Mouse (Mus musculus) CH12F3 (cell line): Measurements from ENCODE around the gene Stkld1.

Experiments
- in situ Hi-C: fragments of 300-500 bp; cut with MboI; formaldehyde crosslinking; loops from 2 replicates; pipeline ENCODE4 v1.14.3; 2020; ENCODE audit warnings: low sequenced_read_pairs

The Stkld1 gene

DNA sequence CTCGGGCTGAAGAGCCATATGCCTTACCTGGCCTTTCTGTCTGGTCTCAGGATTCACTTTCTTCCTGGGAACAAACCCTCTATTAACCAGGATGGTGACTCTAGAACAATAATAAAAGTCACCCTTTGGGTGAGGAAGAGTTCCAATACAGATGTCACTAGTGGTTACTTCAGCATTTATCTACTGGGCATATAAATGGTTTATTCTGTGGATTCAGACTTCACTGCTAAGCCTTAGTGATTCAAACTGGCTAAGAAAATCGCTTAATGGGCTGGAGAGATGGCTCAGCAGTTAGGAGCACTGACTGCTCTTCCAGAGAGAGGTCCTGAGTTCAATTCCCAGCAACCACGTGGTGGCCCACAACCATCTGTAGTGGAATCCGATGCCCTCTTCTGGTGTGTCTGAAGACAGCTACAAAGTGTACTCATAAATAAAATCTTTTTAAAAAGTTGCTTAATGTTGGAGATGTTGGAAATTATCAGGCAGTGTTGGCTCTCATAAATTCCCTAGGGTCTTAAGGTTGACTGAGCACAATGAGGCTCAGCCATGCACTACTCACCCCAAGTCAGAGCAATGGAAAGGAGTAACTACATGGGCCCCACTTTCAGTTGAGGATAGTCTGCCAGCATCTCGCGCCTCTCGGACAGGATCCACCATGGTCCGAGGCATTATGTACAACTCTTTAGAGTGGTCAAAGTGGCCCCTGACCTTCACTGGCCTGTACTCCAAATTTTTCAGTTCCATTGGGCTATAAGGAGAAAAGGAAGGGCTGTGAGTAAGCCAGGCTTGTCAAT, 19.5 kb upstream of the Stkld1 start:
- in situ Hi-C loops: no loop called here

DNA sequence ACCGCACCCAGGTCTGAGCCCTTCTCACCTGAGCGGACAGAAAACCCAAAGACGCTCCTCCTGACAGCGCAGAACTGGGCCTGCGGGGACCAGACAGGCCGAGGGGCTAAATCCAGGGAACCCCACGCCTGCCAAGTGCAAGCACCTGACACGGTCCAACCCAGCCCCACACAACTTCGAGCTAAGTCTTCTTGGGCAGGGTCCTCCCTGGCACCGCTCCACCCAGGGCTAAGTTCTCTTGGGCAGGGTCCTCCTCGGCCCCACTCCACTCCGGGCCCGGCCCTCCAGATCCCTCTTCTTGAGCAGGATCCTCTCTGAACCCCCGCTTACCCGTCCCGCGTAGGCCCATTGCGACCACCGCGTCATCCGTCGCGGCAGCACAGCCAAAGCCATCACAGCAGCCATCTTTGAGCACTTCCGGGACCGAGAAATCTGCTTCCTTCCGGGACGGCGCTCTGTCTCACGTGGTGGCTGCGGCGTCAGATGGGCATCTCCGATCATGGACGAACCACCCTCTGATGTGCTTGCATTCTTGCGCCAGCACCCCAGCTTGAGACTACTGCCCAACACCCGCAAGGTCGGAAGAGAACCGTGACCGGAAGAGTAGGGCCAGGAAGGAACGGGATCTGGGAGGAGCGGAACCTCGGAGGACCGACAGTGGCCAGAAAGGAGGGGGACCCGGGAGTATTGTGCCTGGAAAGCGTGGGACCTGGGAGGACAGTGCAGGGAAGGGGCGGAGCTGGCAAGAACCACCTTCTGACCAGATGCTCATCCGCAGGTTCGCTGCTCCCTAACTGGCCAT, 17.7 kb upstream of the Stkld1 start, which contains the start of the genes Surf2 and Surf1:
Gene Surf2, plus strand, starts transcription at position 441 of the 802 bp plus-strand sequence.
Gene Surf1, minus strand, starts transcription at position 604 of the 802 bp plus-strand sequence.
- in situ Hi-C loops: no loop called here

DNA sequence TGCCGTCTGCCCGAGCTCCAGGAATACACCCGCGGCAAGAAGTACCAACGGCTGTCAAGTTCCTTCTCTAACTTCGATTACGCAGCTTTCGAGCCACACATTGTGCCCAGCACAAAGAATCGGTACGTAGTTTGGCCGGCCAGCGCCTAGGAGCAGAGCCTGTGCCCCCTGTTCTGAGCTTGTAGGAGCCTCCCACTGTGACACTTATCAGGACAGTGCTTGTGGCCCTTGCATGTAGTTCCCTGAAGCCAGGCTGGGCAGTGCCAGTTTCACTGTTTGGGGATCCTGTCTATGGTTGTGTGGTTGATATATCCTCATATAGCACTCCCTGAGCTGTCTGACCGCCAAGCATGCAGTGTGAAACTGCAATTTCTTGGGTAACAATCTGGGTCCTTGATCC, 17.1 kb upstream of the Stkld1 start:
- in situ Hi-C loops: no loop called here

- in situ Hi-C loops: no loop called here
Observed at GRCm38 (mm10) chr2:26919684-26920083, 14.2 kb upstream of the Stkld1 start.

- in situ Hi-C loops: no loop called here
Observed at GRCm38 (mm10) chr2:26920190-26920855, 13.5 kb upstream of the Stkld1 start.

DNA sequence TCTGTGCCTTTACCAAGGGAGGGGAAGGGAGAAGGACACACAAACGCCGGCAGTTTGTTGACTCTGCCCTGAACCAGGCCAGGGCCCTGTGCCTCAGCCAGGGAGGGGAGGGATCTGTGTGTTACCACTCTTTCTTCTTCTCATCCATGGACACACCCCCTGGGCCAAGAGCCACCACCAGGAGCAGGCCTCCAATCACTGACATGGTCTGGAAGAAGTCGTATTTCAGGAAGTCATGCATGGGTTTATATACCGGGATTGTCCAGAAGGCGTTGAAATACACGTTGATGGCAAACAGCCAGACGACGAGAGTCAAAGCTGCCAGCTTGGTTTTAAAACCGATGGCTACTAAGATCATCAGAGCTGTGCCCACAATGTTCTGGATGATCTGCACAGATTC, 12.1 kb upstream of the Stkld1 start:
- in situ Hi-C loops: no loop called here

DNA sequence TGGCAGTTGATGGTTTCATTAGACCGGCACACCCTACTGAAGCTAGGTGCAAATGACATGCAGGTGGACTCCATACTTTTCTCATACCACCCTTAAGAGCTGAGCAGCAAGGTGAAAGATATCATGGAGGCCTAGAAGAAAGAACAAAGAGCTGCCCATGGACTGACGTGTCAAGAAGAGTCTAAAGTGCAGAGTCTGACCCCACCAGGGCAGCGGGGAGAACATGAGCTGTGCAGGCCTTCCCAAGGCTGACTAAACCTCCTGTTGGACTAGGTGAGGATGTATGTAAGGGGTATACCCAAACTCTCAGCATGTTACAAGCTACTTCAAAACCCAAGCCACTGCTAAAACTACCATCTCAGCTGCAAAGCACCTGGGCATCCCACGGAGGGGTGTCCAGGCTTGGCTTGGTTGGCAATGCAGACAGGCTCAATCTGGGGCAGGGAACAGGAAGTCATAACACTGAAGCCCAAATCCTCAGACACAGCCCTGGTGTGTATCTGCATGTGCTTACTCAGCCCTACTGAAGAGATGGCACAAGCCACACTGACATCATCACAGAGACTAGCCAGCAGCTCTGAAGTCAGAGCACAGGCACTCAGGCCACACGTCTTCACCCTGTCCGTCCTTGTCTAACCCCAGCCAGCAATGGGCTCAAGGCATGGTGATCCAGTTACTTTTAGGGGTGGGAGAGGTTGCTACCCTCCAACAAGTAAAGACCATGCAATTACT, 5.9 kb upstream of the Stkld1 start:
- in situ Hi-C loops: no loop called here

DNA sequence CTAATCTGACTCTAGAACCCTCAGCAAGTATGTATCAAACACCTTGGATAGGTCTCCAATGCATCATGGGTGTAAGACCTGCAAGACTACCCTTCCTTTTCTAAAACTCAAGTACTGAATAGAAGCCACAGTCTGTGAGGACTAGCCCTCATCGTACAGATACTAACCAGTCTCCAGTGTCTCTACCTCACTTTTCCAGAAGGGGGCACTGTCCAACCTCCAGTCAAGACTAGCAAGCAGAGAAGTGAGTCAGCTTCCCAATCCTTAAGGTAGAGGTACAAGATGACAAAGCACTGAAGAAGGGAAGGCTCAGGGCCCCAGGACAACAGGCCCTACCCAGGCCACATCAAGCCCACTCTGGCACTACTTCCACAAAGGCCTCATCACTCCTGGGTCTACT, 3.5 kb upstream of the Stkld1 start:
- in situ Hi-C loops: no loop called here

GRCm38 (mm10) chr2:26932473-26933303, 1.2 kb upstream of the Stkld1 start:
- in situ Hi-C loops: no loop called here

GRCm38 (mm10) chr2:26935286-26935685, 1.4 kb downstream of the Stkld1 start:
- in situ Hi-C loops: no loop called here

GRCm38 (mm10) chr2:26936425-26936824, 2.6 kb downstream of the Stkld1 start:
- in situ Hi-C loops: no loop called here

DNA sequence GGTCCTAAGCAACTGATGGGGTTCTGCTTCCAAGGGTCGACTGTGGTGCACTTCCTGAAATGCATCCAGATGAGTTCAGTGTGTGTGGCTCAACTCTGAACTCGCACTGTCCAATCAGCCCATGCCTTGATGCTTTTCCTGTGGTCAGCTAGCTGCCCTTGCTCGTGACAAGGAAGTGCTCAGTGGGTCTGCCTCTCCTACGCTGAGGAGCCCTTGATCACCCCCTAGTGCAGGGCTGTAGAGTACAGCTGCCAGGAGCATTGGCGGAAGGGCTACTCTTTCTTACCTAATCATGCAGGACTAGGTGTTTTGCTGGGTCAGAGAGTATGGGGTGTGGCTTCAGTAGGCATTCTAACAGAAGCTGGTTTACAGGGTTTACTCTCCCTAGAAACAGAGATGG, 7.7 kb downstream of the Stkld1 start:
- in situ Hi-C loops: no loop called here

DNA sequence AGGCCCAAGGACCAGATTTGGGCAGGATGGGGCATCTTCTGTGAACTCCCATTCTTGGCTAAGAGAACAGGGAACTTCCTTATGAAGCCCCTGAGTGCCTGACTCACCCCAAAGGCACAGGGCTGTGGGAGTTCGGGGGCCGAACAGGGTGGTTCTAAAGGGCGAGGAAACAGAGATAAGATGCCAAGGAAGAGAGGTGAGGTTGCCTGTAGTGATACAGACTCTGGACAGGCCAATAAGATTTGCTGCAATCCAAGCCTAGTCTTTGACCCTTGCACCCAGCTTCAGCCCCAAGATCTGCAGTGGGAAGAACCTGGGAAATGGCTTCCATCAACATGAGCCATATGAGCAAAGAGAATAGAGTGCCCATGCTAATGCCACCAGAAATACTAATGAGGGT, 9.4 kb downstream of the Stkld1 start:
- in situ Hi-C loops: no loop called here

DNA sequence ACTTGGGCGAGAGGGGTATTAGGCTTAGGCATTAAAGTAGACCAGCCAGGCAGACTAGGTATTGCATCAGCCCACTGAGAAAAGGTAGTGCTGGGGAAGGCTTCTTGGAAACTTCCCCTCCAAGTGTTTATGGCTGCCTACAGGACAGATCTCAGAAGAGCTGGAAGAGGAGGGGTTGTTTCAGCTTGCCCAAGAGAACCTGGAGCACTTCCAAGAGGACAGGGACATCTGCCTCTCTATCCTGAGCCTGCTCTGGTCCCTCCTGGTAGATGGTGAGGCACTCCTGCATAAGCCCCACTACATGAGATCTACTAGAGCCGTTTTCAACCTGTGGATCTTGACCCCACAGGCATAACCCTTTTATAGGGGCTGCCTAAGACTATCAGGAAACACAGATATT, 16.6 kb downstream of the Stkld1 start:
- in situ Hi-C loops: no loop called here

GRCm38 (mm10) chr2:26951346-26951905, 17.6 kb downstream of the Stkld1 start:
- in situ Hi-C loops: no loop called here

- in situ Hi-C loops: no loop called here
Observed at GRCm38 (mm10) chr2:26952193-26952592, 18.3 kb downstream of the Stkld1 start.

- in situ Hi-C loops: no loop called here
Observed at GRCm38 (mm10) chr2:26952866-26953265, 19.0 kb downstream of the Stkld1 start.

- in situ Hi-C loops: no loop called here
Observed at GRCm38 (mm10) chr2:26954735-26955395, 21.0 kb downstream of the Stkld1 start.
